Mouse (Mus musculus): ENCODE results near the gene 3110021N24Rik.
"Not testable (repeated sequence)": the region's sequence is repeated elsewhere in the genome, so short reads cannot be mapped to it uniquely, and the experiment has no call there.

3110021N24Rik gene

GRCm38 (mm10) chr4:108719349-108719748 is at the start of gene 3110021N24Rik:
TSS of gene 3110021N24Rik (plus strand) at chr4:108719649.
- DNase-seq (ENCODE audit: low spot score in 2 of 2) = no peak

DNA sequence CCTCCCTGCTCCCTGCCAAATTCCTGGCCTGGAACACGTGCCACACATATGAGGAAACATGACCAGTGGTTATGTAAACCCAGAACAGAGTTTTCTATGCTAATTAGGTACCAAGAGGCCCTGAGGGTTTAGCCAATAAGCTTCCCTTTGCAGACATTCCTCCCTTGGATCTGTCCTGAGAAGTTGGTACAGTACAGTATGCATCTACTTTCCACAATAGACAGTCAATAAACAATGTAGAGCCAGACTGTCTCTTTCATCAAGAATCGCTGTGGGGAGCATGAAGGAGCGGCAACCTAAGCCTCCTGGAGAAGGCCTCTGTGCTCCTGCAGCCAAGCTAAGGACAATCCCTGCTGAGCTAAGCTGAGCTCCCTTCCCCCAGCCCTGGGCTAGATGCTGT is 33.3 kb upstream of the 3110021N24Rik start:
- no peak for DNase-seq (ENCODE audit: low spot score in 2 of 2)

GRCm38 (mm10) chr4:108687098-108687497 is 32.4 kb upstream of the 3110021N24Rik start:
- not testable (repeated sequence) for DNase-seq (ENCODE audit: low spot score in 2 of 2)

DNA sequence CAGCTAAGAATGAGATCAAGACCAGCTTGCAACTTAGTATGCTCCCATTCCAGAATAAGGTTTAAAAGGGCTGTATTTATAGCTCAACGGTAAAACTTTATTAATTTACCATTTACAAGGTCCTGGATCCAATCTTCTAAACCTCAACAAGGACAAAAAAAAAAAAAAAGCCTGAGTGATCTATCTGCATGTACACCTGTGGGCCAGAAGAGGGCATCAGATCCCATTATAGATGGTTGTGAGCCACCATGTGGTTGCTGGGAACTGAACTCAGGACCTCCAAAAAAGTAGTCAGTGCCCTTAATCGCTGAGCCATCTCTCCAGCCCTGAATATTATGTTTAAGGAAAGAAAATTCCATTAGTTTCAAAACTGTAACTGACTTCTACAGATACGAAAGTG is 29.0 kb upstream of the 3110021N24Rik start:
- DNase-seq (ENCODE audit: low spot score in 2 of 2) = no peak

GRCm38 (mm10) chr4:108691469-108691868 is 28.0 kb upstream of the 3110021N24Rik start:
- DNase-seq (ENCODE audit: low spot score in 2 of 2) = no peak

DNA sequence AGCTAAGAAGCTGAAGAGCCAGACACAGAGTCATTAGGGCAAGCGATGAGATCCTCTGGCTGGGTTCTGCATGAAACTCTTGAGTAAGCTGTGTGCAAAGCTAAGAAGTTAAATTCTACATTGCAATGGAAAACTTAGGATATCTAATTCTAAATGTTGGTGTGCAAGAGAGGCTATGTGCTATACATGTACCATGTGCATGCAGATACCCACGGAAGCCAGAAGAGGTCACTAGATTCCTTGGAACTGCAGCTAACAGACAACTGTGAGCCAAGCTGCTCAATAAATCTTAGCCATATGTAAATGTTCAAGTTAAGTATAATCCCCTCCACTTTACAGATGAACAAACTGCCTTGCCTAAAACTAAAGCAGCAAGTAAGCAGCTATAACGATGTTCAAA is 22.5 kb upstream of the 3110021N24Rik start:
- DNase-seq (ENCODE audit: low spot score in 2 of 2) = no peak

DNA sequence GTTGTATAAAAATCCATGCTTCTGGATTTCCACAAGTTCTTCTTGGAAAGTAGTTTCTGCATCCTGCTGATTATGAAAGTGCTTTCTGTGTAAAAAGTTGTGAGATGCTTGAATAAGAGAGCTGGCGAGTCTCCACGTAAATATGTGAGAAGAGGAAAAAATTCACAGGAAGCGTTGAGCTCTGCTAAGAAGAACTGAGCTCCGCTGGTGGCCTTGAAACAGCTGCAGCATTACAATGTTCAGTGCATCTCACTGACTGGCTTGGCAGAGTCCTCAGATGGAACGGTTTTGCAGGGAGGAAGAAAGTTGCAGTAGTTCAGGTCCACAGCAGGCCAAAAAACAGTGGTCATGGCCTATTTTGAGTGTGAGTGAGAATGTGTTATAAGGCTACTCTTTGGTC is 11.2 kb upstream of the 3110021N24Rik start:
- DNase-seq (ENCODE audit: low spot score in 2 of 2) = no peak

GRCm38 (mm10) chr4:108721245-108721784 is 1.9 kb downstream of the 3110021N24Rik start:
- DNase-seq (ENCODE audit: low spot score in 2 of 2) = no peak

- no peak for DNase-seq (ENCODE audit: low spot score in 2 of 2)
Measured at GRCm38 (mm10) chr4:108724102-108724501, 4.7 kb downstream of the 3110021N24Rik start.

DNA sequence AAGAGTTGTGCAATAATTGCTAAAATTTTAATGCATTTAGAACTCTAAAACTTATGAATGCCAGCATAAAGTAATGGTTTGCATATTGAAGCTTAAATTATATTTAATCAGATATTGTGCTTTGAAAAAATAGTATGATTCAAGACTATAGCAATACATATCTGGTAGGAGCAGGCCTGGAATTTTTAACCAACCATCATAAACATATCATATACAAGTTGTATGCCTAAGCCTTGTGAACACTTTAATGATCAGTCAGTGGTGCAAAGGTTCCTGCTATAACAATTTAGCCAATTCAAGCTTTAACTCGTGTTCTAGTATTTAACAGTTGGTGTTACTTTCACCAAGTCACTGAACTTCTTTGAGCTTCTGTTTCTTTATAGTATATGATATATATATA is 11.0 kb downstream of the 3110021N24Rik start:
- no peak for DNase-seq (ENCODE audit: low spot score in 2 of 2)

GRCm38 (mm10) chr4:108731582-108731981 is 12.1 kb downstream of the 3110021N24Rik start:
- no peak for DNase-seq (ENCODE audit: low spot score in 2 of 2)

- no peak for DNase-seq (ENCODE audit: low spot score in 2 of 2)
Measured at GRCm38 (mm10) chr4:108746160-108746873, 26.9 kb downstream of the 3110021N24Rik start.

GRCm38 (mm10) chr4:108759583-108759982 is 40.1 kb downstream of the 3110021N24Rik start:
- DNase-seq (ENCODE audit: low spot score in 2 of 2) = no peak

GRCm38 (mm10) chr4:108768527-108768926 is 49.1 kb downstream of the 3110021N24Rik start:
- DNase-seq (ENCODE audit: low spot score in 2 of 2) = no peak

DNA sequence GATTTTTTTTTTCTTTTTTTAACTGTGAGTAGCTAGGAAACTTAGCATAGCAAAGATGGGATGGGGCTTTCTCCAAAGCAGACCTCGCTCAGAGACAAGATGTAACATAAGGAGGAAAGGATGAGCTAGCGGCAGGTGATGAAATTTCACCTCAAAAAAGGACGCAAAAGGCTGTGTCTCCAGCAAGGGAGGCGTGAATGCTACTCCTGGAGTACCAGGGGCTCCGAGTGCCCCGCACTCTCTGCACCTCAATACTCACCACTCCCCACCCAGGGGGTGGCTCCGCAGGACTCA is 60.3 kb downstream of the 3110021N24Rik start:
- DNase-seq (ENCODE audit: low spot score in 2 of 2) = no peak

GRCm38 (mm10) chr4:108780057-108780863 is 60.8 kb downstream of the 3110021N24Rik start, which contains the start of gene Zfyve9:
TSS of gene Zfyve9 (minus strand) at chr4:108780798.
- DNase-seq (ENCODE audit: low spot score in 2 of 2) = peak; percentile 45 to 49

- no peak for DNase-seq (ENCODE audit: low spot score in 2 of 2)
Measured at GRCm38 (mm10) chr4:108780864-108781205, 61.4 kb downstream of the 3110021N24Rik start.

- no peak for DNase-seq (ENCODE audit: low spot score in 2 of 2)
Measured at GRCm38 (mm10) chr4:108781596-108781995, 62.1 kb downstream of the 3110021N24Rik start.

GRCm38 (mm10) chr4:108782421-108783085 is 63.1 kb downstream of the 3110021N24Rik start:
- DNase-seq (ENCODE audit: low spot score in 2 of 2) = peak; percentile 30 to 40

- no peak for DNase-seq (ENCODE audit: low spot score in 2 of 2)
Measured at GRCm38 (mm10) chr4:108789258-108789936, 69.9 kb downstream of the 3110021N24Rik start.

DNA sequence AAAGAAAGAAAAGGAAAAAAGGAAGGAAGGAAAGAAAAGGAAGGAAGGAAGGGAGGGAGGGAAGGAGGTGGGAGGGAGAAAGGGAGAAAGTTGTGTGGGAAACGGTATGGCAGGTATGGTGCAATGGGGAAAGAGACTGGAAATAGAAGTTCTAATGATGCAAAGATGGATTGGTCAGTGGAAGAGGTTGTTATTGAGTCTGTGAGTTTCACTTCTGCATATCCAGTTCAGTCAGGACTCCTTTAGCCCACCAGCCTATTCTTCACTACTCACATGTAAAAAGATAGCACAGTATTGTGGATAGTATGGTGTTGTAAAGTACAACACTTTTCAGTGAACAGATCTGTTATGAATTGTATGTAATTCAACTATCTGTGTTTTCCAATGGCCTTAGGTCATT is 71.1 kb downstream of the 3110021N24Rik start:
- no peak for DNase-seq (ENCODE audit: low spot score in 2 of 2)

- no peak for DNase-seq (ENCODE audit: low spot score in 2 of 2)
Measured at GRCm38 (mm10) chr4:108793941-108794340, 74.5 kb downstream of the 3110021N24Rik start.
